Mouse (Mus musculus) midbrain, embryonic 14.5 days (tissue): ENCODE measurements around the gene Eef1g. TPM values are rescaled to one million over a fixed set of nuclear protein-coding genes. Genes with fewer than 3 reads are reported as not detected.

Experiments used
- ATAC-seq: fragments of 200-750 bp; cut with Nextera tagmentation; 2 replicates; pipeline ENCODE4 v1.8.0; 2017; ENCODE audit warnings: moderate number of reproducible peaks, moderate library complexity; ENCODE audit not compliant: low FRiP score, low TSS enrichment
- DNase-seq: peaks from one replicate; pipeline ENCODE4 v3.0.0-alpha.2; 2015
- H3K27ac ChIP-seq: fragments of 300-500 bp; sonication (generic); replicated peaks from 2 replicates; pipeline ENCODE4 v1.5.1; 2014; ENCODE audit warnings: mild to moderate bottlenecking, low read depth, low read length, moderate library complexity
- H3K27me3 ChIP-seq: fragments of 300-500 bp; sonication (generic); 2 replicates; pipeline ENCODE4 v1.6.1; 2014; ENCODE audit warnings: low read length, control low read depth, mixed read lengths; ENCODE audit not compliant: control insufficient read depth, insufficient read depth
- H3K36me3 ChIP-seq: fragments of 300-500 bp; sonication (generic); 2 replicates; pipeline ENCODE4 v1.6.1; 2014; ENCODE audit warnings: low read length, control low read depth; ENCODE audit not compliant: control insufficient read depth, insufficient read depth
- H3K4me1 ChIP-seq: fragments of 300-500 bp; sonication (generic); 2 replicates; pipeline ENCODE4 v1.6.1; 2014; ENCODE audit warnings: mild to moderate bottlenecking, antibody characterized with exemption, low read length, control low read depth; ENCODE audit not compliant: control insufficient read depth, insufficient read depth
- H3K4me2 ChIP-seq: fragments of 300-500 bp; sonication (generic); 2 replicates; pipeline ENCODE4 v1.6.1; 2014; ENCODE audit warnings: mild to moderate bottlenecking, low read length, moderate library complexity
- H3K4me3 ChIP-seq: fragments of 300-500 bp; sonication (generic); replicated peaks from 2 replicates; pipeline ENCODE4 v1.5.1; 2014; ENCODE audit warnings: low read depth, low read length
- H3K9ac ChIP-seq: fragments of 300-500 bp; sonication (generic); replicated peaks from 2 replicates; pipeline ENCODE4 v1.6.1; 2014; ENCODE audit warnings: mild to moderate bottlenecking, low read length, moderate library complexity
- H3K9me3 ChIP-seq: fragments of 300-500 bp; sonication (generic); 2 replicates; pipeline ENCODE4 v1.6.1; 2016; ENCODE audit warnings: low read length, control low read depth, mixed read lengths; ENCODE audit not compliant: control insufficient read depth
- WGBS: fragments of 180-500 bp; shearing (Covaris S2); extraction: QIAGEN DNeasy Blood & Tissue Kit; methylation state at CpG from one replicate; pipeline ENCODE4 v1.1.7; 2014; 5-methylcytosine and 5-hydroxymethylcytosine counted together
- polyA plus RNA-seq: library from polyadenylated mRNA; unstranded; fragments of >200 nt; fragmentation: Nextera tagmentation; extraction: Ambion mirVana; gene quantifications from 2 replicates; pipeline ENCODE4 v1.2.1, GENCODE M21; 2014

Eef1g gene
- polyA plus RNA-seq, 1 experiment from 2014 or later, result 308 TPM

DNA sequence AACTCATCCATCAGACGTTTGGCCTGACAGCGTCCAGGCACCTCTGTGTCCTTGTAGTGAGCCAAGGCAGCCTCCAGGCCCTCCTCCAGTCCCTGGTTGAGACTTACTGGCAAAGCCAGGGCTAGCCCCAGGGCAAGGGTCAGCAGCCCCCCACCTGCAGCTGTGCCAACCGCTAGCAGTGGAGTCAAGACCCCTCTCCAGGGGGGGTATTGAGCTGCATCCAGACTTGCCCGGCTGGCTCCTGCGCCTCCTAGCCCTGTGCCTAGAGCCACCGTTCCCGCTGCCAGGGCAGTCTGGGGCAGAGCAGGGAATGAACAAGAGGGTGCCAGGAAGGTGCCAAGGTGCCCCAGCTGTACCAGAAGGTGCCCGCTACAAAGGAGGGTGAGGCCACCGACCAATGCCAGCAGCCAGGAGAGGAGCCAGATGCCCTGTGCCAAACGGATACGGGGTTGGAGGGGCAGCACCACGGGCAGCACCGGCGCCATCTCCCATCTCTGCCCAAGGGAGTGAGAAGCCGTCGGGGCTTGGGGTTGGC is 38.1 kb upstream of the Eef1g start:
- DNase-seq, result no peak
- H3K4me3 ChIP-seq, result peak overlapping the region; percentile 51
- H3K36me3 ChIP-seq, result peaks cover 34% of the 10 kb centered on the region
- H3K4me1 ChIP-seq, result peaks cover 11% of the 10 kb centered on the region
- H3K4me2 ChIP-seq, result peak overlapping the region; percentile 71
- H3K9ac ChIP-seq, result peak overlapping the region; percentile 65
- WGBS, result 19% methylated on average over 16 of the region's 16 CpGs
- H3K27ac ChIP-seq, result no peak overlapping the region
- H3K9me3 ChIP-seq, result no peaks in the 10 kb centered on the region
- peak; percentile 38; the same call in 1 of the 2 replicates for ATAC-seq
- H3K27me3 ChIP-seq, result no peaks in the 10 kb centered on the region

DNA sequence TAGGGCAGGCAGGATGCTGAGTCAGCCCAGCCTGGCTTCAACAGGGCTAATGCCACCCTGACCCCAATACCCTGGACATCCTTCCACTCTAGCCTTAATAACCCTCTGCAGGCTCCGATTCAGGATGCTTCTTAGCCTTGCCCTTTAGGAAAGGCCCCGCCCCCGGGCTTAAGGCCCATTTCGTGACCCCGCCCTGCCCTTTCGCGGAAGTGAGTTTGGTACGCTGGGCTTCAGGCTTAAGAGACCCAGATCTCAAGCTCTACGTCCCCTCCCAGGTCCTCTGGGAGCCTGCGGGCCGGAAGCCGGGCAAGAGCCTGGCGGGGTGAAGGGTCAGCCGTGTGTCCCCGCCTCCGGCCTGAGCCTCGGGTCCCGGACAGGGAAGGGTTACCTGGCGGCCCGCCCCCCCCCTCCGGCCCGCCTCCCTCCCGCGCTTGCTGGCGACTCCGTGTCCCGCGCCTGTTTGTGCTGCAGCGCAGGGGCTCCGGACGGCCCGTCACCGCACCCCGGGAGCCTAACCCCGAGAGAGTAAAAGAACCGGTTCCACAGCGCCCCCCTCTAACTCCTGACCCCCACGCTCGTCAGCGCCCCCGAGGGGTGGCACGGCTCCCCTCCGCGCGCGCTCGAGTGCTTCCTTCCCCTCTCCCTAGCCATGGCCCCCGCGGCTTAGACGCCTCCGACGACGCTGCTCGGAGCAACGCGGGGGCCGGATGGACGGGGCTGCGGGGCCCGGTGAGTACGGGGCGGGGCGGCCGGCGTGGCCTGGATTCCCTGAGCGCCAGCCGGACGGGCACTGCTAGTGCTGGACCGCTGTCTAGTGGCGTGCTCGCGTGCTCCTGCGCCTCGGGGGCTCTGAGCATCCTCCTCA is 37.4 kb upstream of the Eef1g start, which contains the start of the genes Rom1 and Eml3:
Gene Rom1 (minus strand): TSS at position 133 of the 865 bp plus-strand sequence.
Gene Eml3 (plus strand): TSS at position 329 of the 865 bp plus-strand sequence.
- no peaks in the 10 kb centered on the region for H3K9me3 ChIP-seq
- peak within 1 kb of the TSS; percentile 51 for H3K4me3 ChIP-seq
- H3K27me3 ChIP-seq, result no peaks in the 10 kb centered on the region
- no peak within 1 kb of the TSS for H3K27ac ChIP-seq
- H3K9ac ChIP-seq, result peak within 1 kb of the TSS; percentile 65
- DNase-seq, result peak; percentile 64
- peaks cover 35% of the 10 kb centered on the region for H3K36me3 ChIP-seq
- H3K4me2 ChIP-seq, result peak within 1 kb of the TSS; percentile 71
- under 1% methylated on average over 70 of the region's 74 CpGs for WGBS
- peaks cover 11% of the 10 kb centered on the region for H3K4me1 ChIP-seq
- ATAC-seq, result peak; percentile 62

DNA sequence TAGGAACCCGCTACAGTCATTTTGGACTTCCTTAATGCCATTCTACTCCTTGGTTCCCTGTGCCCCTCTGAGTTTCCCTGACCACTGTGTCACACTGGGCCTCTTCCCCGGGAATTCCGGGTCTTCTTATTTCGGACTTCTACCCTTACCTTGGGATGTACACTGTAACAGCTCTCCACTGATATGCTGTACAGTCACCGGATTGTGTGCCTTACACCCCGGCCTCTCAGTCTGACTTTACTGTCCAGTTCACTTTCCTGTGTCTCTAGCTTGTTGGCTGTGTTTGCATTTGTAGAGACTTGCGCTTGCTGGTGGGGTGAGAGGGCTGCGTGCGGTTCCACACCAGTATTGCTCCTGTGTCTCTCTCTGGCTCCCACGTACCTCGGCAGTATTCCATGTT is 36.7 kb upstream of the Eef1g start:
- peaks cover 11% of the 10 kb centered on the region for H3K4me1 ChIP-seq
- peaks cover 33% of the 10 kb centered on the region for H3K36me3 ChIP-seq
- WGBS, result 17% methylated on average over 11 of the region's 11 CpGs
- no peaks in the 10 kb centered on the region for H3K9me3 ChIP-seq
- DNase-seq (no peak), ATAC-seq (no peak)
- H3K27ac ChIP-seq, result no peak overlapping the region
- no peaks in the 10 kb centered on the region for H3K27me3 ChIP-seq
- peak overlapping the region; percentile 51 for H3K4me3 ChIP-seq
- peak overlapping the region; percentile 71 for H3K4me2 ChIP-seq
- H3K9ac ChIP-seq, result peak overlapping the region; percentile 65

DNA sequence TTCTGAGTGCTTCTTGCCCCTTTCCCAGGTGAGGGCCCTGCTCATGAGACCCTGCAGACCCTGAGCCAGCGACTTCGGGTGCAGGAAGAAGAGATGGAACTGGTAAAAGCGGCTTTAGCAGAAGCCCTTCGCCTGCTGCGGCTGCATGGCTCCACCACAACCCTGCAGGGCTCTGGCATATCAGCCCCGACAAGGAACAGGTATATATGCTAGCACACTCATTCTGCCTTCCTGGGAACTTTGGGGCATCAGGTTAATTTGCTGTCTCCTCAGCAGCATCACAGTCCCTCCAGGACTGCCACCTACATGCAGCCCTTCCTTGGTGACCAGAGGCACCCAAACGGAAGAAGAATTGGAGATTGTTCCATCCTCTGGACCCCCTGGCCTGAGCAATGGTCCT is 36.1 kb upstream of the Eef1g start:
- H3K27me3 ChIP-seq, result no peaks in the 10 kb centered on the region
- H3K27ac ChIP-seq, result no peak overlapping the region
- peaks cover 26% of the 10 kb centered on the region for H3K36me3 ChIP-seq
- DNase-seq, result no peak
- ATAC-seq, result no peak
- H3K4me2 ChIP-seq, result no peak overlapping the region
- H3K9me3 ChIP-seq, result no peaks in the 10 kb centered on the region
- 92% methylated on average over 7 of the region's 7 CpGs for WGBS
- no peak overlapping the region for H3K4me3 ChIP-seq
- H3K4me1 ChIP-seq, result peaks cover 11% of the 10 kb centered on the region
- no peak overlapping the region for H3K9ac ChIP-seq

DNA sequence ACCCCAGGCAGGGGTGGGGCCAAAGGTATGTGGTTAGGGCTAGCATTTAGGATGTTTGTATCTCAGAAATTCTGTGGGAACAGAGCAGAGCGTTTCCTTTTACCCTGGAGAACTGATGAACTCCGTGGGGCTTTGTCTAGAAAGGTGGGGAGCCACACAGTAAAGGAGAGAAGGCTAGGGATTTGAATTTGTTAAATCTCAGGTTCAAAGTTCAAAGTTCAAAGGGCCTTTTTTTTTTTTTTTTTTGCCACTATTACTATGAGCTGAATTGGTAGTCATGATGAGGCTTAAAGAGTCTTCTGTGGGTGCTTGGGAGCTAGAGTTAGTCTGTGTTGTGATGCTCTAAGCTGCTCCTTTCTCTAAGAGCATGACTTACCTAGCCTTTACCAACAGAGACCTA is 30.1 kb upstream of the Eef1g start:
- no peaks in the 10 kb centered on the region for H3K9me3 ChIP-seq
- peaks cover 8% of the 10 kb centered on the region; the same call in 1 of the 2 replicates for H3K36me3 ChIP-seq
- 0 out of 2 replicates have a peak, but pooled peaks cover 5% of the 10 kb centered on the region for H3K4me1 ChIP-seq
- H3K9ac ChIP-seq, result no peak overlapping the region
- no peak overlapping the region for H3K4me2 ChIP-seq
- 87% methylated on average over 2 of the region's 2 CpGs for WGBS
- H3K4me3 ChIP-seq, result no peak overlapping the region
- DNase-seq (no peak), ATAC-seq (no peak)
- no peaks in the 10 kb centered on the region for H3K27me3 ChIP-seq
- no peak overlapping the region for H3K27ac ChIP-seq

DNA sequence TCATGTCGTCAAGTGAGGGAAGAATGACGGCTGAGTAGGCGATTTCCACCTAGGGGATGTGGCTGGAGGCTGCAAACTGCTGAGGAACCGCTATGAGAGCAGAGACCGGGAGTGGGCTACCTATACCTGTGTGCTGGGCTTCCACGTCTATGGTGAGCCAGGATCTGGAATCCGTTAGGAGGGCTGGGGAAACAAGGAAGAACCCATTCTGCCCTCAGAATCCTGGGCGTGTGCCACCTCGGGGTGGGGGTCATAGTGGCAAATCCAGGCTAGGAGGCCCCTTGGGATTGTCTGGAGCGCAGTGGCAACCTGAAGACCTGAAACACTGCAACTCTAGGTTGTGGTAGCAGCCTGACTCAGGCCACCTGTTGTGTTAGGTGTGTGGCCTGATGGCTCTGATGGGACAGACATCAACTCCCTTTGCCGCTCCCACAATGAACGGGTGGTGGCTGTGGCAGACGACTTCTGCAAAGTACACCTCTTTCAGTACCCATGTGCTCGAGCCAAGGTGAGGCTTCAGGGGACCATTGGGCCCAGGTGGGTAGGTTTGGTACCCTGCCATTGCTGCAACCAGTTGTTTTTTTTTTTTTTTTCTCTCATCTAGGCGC is 26.2 kb upstream of the Eef1g start:
- DNase-seq, result no peak
- WGBS, result 81% methylated on average over 15 of the region's 15 CpGs
- Histone ChIP-seq H3K4me1 (peaks cover 22% of the 10 kb centered on the region), H3K4me3 (peak overlapping the region; percentile 95; the same call in 1 of the 2 replicates), H3K9ac (peak overlapping the region; percentile 98), H3K4me2 (peak overlapping the region; percentile 64), H3K9me3 (no peaks in the 10 kb centered on the region), H3K36me3 (peaks cover 18% of the 10 kb centered on the region), H3K27ac (peak overlapping the region; percentile 78), H3K27me3 (no peaks in the 10 kb centered on the region)
- ATAC-seq, result no peak

DNA sequence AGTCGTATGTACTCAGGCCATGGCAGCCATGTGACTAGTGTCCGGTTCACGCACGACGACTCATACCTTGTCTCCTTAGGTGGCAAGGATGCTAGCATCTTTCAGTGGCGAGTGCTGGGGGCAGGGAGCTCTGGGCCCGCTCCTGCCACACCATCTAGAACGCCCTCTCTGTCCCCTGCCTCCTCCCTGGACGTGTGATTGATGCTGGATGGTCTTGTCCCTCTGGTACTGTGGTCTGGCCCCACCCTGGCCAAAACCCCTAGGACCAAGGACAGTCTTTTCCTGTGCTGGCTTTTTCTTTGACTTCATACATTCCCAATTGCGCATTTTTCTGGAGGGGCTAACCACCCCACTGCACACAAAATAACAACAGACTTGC is 25.7 kb upstream of the Eef1g start:
- Histone ChIP-seq H3K9me3 (no peaks in the 10 kb centered on the region), H3K4me3 (peak overlapping the region; percentile 95), H3K27me3 (no peaks in the 10 kb centered on the region), H3K36me3 (peaks cover 23% of the 10 kb centered on the region), H3K4me1 (peaks cover 22% of the 10 kb centered on the region), H3K9ac (peak overlapping the region; percentile 98), H3K27ac (peak overlapping the region; percentile 78), H3K4me2 (peak overlapping the region; percentile 64)
- DNase-seq (no peak), ATAC-seq (peak; percentile 14; the same call in 1 of the 2 replicates)
- WGBS, result 38% methylated on average over 10 of the region's 10 CpGs

DNA sequence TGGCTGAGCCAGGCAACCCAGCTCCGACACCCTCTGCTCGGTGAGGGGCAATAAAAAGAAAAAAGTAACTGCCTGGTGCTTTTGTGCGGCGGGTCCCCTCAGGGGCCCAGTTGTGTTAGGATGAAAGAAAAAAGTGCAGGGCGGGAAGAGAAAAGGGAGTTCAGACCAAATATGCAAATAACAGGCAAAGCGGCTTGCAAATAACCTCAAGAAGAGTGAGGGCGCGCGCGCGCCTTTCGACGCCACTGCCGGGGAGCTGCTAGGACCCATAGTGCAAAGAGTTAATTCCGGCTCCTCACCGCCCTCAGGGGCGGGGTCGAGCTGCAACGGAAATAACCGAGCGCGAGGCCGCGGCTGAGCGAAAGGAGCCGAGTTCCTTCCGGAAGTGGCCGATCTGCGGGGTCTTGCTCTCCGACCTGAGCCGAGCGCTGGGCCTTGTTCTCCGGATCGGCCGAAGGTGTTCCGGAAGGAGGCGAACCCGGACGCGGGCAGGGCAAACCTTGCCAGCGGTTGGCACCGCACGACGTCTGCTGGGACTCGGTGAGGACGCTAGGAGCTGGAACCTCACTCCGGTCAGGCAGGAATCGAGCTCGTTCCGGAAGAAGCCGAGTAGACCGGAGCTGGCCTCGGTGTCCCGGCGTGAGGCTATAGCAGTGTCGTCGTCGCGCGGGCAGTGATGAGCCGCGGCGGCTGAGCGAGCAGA is 25.2 kb upstream of the Eef1g start, which contains the start of gene Mta2:
Gene Mta2 (plus strand): TSS at position 361 of the 703 bp plus-strand sequence.
- DNase-seq, result peak; percentile 99
- peak; percentile 95 for ATAC-seq
- Histone ChIP-seq H3K27ac (peak within 1 kb of the TSS; percentile 96), H3K27me3 (no peaks in the 10 kb centered on the region), H3K36me3 (peaks cover 28% of the 10 kb centered on the region), H3K4me1 (peaks cover 22% of the 10 kb centered on the region), H3K4me3 (peak within 1 kb of the TSS; percentile 95), H3K9me3 (no peaks in the 10 kb centered on the region), H3K9ac (peak within 1 kb of the TSS; percentile 98), H3K4me2 (peak within 1 kb of the TSS; percentile 64)
- under 1% methylated on average over 64 of the region's 64 CpGs for WGBS
